Comparison of ENCODE assay signal across 28 mouse cellular contexts in genomic region chr7:83618709-83619108, GRCm38 (mm10). TPM values are rescaled to one million over a fixed set of nuclear protein-coding genes. Genes with fewer than 3 reads are reported as not detected.
DNase-seq lines count a peak whose midpoint lies in the region; ATAC-seq and TF ChIP-seq lines count a peak whose summit lies in the region.
"Had no signal": no experiment of that assay in that cellular context is flagged by ENCODE, and none has a peak within 500 bp of the region (broad histone marks: within the 10 kb centered on the region; RNA-seq: fewer than 3 reads in every experiment).

No protein-coding gene starts in this region.

- peak; percentile 48 for DNase-seq in kidney, adult 18-20 months
- DNase-seq in kidney, postnatal 4 days: no peak
- no peak for DNase-seq in kidney, postnatal 0 days (ENCODE audit: low spot score)
- DNase-seq in liver, postnatal 0 days: no peak
- no peak for DNase-seq in layer of hippocampus, adult 2 months (ENCODE audit: low spot score in 2 of 2)
- DNase-seq in embryo, embryonic 11 days: no peak
- DNase-seq: adrenal gland, postnatal 14 days; cerebellum, adult 11-12 months; cerebellum, adult 9-11 months; heart, postnatal 10 days; layer of hippocampus, adult 9-11 months; liver, embryonic 13.5 days; lung, adult 2 months; lung, postnatal 10 days; midbrain, embryonic 14.5 days; thymus, adult 18-20 months; thymus, postnatal 25 days had no signal

- TF ChIP-seq CTCF in kidney, postnatal 0 days (IDR thresholded peaks at IDR 0.05; ENCODE audit: low read depth): no peak
- TF ChIP-seq CTCF in liver, postnatal 0 days (IDR thresholded peaks at IDR 0.05; ENCODE audit: low read depth): no peak
- no peak for TF ChIP-seq CTCF in layer of hippocampus, adult 2 months (conservative IDR thresholded peaks at IDR 0.05)

- no peak for TF ChIP-seq EP300 in liver, postnatal 0 days (IDR thresholded peaks at IDR 0.05; ENCODE audit: low read depth)

- no peak overlapping the region for H3K27ac ChIP-seq in intestine, embryonic 15.5 days
- no peak overlapping the region for H3K27ac ChIP-seq in kidney, postnatal 0 days
- no peak overlapping the region for H3K27ac ChIP-seq in liver, postnatal 0 days (ENCODE audit: low read depth)
- no peak overlapping the region for H3K27ac ChIP-seq in layer of hippocampus, adult 2 months
- H3K27ac ChIP-seq: embryonic facial prominence, embryonic 13.5 days; forebrain, embryonic 10.5 days; heart, embryonic 13.5 days; hindbrain, embryonic 14.5 days; limb, embryonic 10.5 days; limb, embryonic 15.5 days; liver, embryonic 13.5 days; stomach, embryonic 15.5 days had no signal

- peak; percentile 70 for ATAC-seq in intestine, embryonic 15.5 days
- peak; percentile 62; the same call in 1 of the 2 replicates for ATAC-seq in kidney, postnatal 0 days (replicated peaks; ENCODE audit: low FRiP score, low read depth)
- no peak for ATAC-seq in liver, postnatal 0 days
- ATAC-seq: forebrain, embryonic 16.5 days had no signal

- no peaks in the 10 kb centered on the region for H3K27me3 ChIP-seq in intestine, embryonic 15.5 days (replicated peaks)
- H3K27me3 ChIP-seq in kidney, postnatal 0 days (ENCODE audit: insufficient read depth, low read length): no peaks in the 10 kb centered on the region
- no peaks in the 10 kb centered on the region for H3K27me3 ChIP-seq in liver, postnatal 0 days (ENCODE audit: insufficient read depth, low read length)
- H3K27me3 ChIP-seq: embryonic facial prominence, embryonic 13.5 days; heart, embryonic 13.5 days; limb, embryonic 15.5 days; liver, embryonic 13.5 days; stomach, embryonic 15.5 days had no signal

- H3K9me3 ChIP-seq in intestine, embryonic 15.5 days: no peaks in the 10 kb centered on the region
- no peaks in the 10 kb centered on the region for H3K9me3 ChIP-seq in kidney, postnatal 0 days (replicated peaks; ENCODE audit: low read length)
- H3K9me3 ChIP-seq in liver, postnatal 0 days (ENCODE audit: low read length): no peaks in the 10 kb centered on the region
- H3K9me3 ChIP-seq: embryonic facial prominence, embryonic 13.5 days; forebrain, embryonic 10.5 days; heart, embryonic 13.5 days; limb, embryonic 10.5 days; limb, embryonic 15.5 days; liver, embryonic 13.5 days; stomach, embryonic 15.5 days had no signal

- H3K4me3 ChIP-seq in intestine, embryonic 15.5 days (replicated peaks): no peak overlapping the region
- no peak overlapping the region for H3K4me3 ChIP-seq in kidney, postnatal 0 days (replicated peaks; ENCODE audit: low read depth, low read length)
- H3K4me3 ChIP-seq in liver, postnatal 0 days (ENCODE audit: low read depth, low read length): no peak overlapping the region
- no peak overlapping the region for H3K4me3 ChIP-seq in layer of hippocampus, adult 2 months
- H3K4me3 ChIP-seq: embryonic facial prominence, embryonic 13.5 days; forebrain, embryonic 10.5 days; heart, embryonic 13.5 days; limb, embryonic 10.5 days; limb, embryonic 15.5 days; liver, embryonic 13.5 days; stomach, embryonic 15.5 days had no signal

- H3K4me1 ChIP-seq in intestine, embryonic 15.5 days (replicated peaks): 0 out of 2 replicates have a peak, but pooled peaks cover 3% of the 10 kb centered on the region
- peaks cover 10% of the 10 kb centered on the region; the same call in 1 of the 2 replicates for H3K4me1 ChIP-seq in kidney, postnatal 0 days (replicated peaks; ENCODE audit: insufficient read depth, low read length)
- H3K4me1 ChIP-seq in liver, postnatal 0 days (ENCODE audit: insufficient read depth): no peaks in the 10 kb centered on the region
- H3K4me1 ChIP-seq: forebrain, embryonic 10.5 days; limb, embryonic 10.5 days; liver, embryonic 13.5 days; stomach, embryonic 15.5 days had no signal

- no peaks in the 10 kb centered on the region for H3K36me3 ChIP-seq in intestine, embryonic 15.5 days
- no peaks in the 10 kb centered on the region for H3K36me3 ChIP-seq in kidney, postnatal 0 days (ENCODE audit: insufficient read depth, low read length)
- no peaks in the 10 kb centered on the region for H3K36me3 ChIP-seq in liver, postnatal 0 days (replicated peaks; ENCODE audit: insufficient read depth, low read length)
- H3K36me3 ChIP-seq: embryonic facial prominence, embryonic 13.5 days; forebrain, embryonic 10.5 days; heart, embryonic 13.5 days; limb, embryonic 10.5 days; limb, embryonic 15.5 days; liver, embryonic 13.5 days; stomach, embryonic 15.5 days had no signal

- no peak overlapping the region for H3K4me2 ChIP-seq in intestine, embryonic 15.5 days (replicated peaks)
- H3K4me2 ChIP-seq in kidney, postnatal 0 days (ENCODE audit: low read length): no peak overlapping the region
- no peak overlapping the region for H3K4me2 ChIP-seq in liver, postnatal 0 days (ENCODE audit: low read depth, low read length)
- H3K4me2 ChIP-seq: embryonic facial prominence, embryonic 13.5 days; heart, embryonic 13.5 days; hindbrain, embryonic 14.5 days; limb, embryonic 15.5 days; liver, embryonic 13.5 days; stomach, embryonic 15.5 days had no signal

- 92% methylated on average over 1 of the region's 1 CpGs for WGBS in intestine, embryonic 15.5 days
- 62% methylated on average over 1 of the region's 1 CpGs for WGBS in kidney, postnatal 0 days
- 79% methylated on average over 1 of the region's 1 CpGs for WGBS in liver, postnatal 0 days (ENCODE audit: insufficient replicate concordance)

- no peak overlapping the region for H3K9ac ChIP-seq in intestine, embryonic 15.5 days
- H3K9ac ChIP-seq in kidney, postnatal 0 days (ENCODE audit: low read depth, low read length): no peak overlapping the region
- no peak overlapping the region for H3K9ac ChIP-seq in liver, postnatal 0 days (replicated peaks)
- H3K9ac ChIP-seq: embryonic facial prominence, embryonic 13.5 days; heart, embryonic 13.5 days; hindbrain, embryonic 14.5 days; limb, embryonic 15.5 days; liver, embryonic 13.5 days; stomach, embryonic 15.5 days had no signal

RNA-seq across cellular contexts. Expression of gene Stard5, which starts 13.1 kb away (rescaled TPM):
- 50.5 and 52.3 TPM in 2 replicates for polyA plus RNA-seq in intestine, embryonic 15.5 days (2015; fragmentation: Nextera tagmentation; extraction: Ambion mirVana)
- 45.9 and 51.2 TPM in 2 replicates for polyA plus RNA-seq in kidney, postnatal 0 days (2015; fragmentation: Nextera tagmentation; extraction: Ambion mirVana)
- polyA plus RNA-seq in liver, postnatal 0 days (2015; fragmentation: Nextera tagmentation; extraction: Ambion mirVana): 61.4 and 63.2 TPM in 2 replicates
- 10 to 100 TPM; 18.3 to 18.5 TPM for total RNA-seq in layer of hippocampus, adult 2 months (2021)

RNA-seq across cellular contexts. Expression of gene Tmc3, which starts 34.0 kb away (rescaled TPM):
- polyA plus RNA-seq in intestine, embryonic 15.5 days (2015; fragmentation: Nextera tagmentation; extraction: Ambion mirVana): 0.90 and 1.1 TPM in 2 replicates
- polyA plus RNA-seq in kidney, postnatal 0 days (2015; fragmentation: Nextera tagmentation; extraction: Ambion mirVana): 1.9 and 2.3 TPM in 2 replicates
- polyA plus RNA-seq in liver, postnatal 0 days (2015; fragmentation: Nextera tagmentation; extraction: Ambion mirVana): 0.09 and 0.21 TPM in 2 replicates
- under 1 TPM; 0.22 to 0.26 TPM for total RNA-seq in layer of hippocampus, adult 2 months (2021)
- total RNA-seq: gastrocnemius, adult 8-10 months; MEL had no signal
